Mouse (Mus musculus): ENCODE data around the gene L1cam. TPM values are rescaled to one million over a fixed set of nuclear protein-coding genes. Genes with fewer than 3 reads are reported as not detected.

L1cam gene
- total RNA-seq (2023), result 10 to 100 TPM; 13.4 to 20.8 TPM

GRCm38 (mm10) chrX:73895719-73896118, at the start of gene L1cam:
Gene L1cam (minus strand): TSS chrX:73896105.

DNA sequence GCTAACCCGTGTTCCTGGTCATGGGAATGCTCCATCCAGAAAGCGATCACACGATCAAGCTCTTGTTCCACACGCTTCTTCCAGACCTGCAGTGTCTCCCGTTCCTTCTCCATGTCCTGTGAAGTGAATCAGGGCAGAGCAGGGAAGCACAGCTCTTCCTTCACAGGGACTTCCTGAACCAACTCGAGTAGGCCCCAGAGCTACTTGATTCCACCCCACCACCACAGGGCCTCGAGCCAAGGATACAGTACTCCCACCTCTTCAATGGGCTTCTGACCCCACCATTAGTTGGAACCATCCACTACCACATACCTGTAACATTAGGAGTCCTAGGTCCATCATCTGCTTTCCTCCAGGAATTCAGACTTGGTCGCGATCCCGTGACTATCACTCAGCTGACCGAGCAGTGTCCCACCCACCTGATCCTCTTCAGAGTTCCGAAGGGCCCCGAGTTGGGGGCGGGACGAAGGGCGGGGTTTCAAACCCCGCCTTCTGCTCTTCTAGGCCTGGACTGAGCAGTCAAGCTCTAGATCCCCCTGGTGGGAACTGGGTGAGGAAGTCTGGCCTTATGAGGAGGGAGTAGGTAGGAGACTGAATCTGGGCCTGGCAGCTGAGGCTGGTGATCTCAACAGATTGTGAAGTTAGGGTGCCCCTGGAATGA, 34.6 kb upstream of the L1cam start, which contains the start of gene Renbp:
TSS of gene Renbp (minus strand) at position 449 of the 661 bp plus-strand sequence.

DNA sequence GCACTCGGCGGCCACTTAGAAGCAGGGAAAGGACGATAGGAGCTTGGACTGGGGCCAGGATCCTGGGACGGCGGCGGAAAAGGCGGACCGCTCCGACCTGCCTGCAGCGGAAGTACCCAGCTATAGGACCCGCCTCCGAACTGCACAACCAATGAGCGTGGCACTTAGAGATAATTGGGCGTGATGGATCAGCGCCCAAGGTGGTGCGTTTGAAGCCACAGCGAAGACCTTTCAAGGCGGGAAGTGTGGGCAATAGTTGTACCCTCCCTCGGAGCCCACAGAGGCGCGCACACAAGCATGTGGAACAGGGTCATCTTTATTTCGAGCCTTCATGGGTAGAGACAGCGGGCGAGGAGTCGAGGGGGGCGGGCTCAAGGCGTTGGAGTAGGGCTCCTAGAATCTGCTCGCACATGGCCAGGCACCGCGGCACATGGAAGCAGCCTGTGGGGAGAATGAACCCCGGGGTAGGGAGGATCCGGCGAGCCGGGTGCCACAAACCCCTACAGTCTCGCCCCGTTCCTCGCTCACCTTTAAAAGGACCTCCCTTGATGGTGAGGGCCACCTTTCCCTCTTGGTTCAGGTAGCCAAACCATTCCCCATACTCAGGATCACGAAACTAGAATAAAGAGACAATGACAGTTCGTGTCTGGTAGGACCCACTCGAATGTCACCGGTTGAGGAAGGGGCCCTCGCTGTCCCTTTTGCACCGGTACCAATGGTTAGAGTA, 26.1 kb upstream of the L1cam start, which contains the start of the genes Arhgap4 and Naa10:
TSS of gene Arhgap4 (minus strand) at position 48 of the 727 bp plus-strand sequence.
TSS of gene Naa10 (minus strand) at position 122 of the 727 bp plus-strand sequence.

GRCm38 (mm10) chrX:73891551-73892152, 4.3 kb downstream of the L1cam start, which contains the start of gene Avpr2:
Gene Avpr2 (plus strand): TSS chrX:73892102.

DNA sequence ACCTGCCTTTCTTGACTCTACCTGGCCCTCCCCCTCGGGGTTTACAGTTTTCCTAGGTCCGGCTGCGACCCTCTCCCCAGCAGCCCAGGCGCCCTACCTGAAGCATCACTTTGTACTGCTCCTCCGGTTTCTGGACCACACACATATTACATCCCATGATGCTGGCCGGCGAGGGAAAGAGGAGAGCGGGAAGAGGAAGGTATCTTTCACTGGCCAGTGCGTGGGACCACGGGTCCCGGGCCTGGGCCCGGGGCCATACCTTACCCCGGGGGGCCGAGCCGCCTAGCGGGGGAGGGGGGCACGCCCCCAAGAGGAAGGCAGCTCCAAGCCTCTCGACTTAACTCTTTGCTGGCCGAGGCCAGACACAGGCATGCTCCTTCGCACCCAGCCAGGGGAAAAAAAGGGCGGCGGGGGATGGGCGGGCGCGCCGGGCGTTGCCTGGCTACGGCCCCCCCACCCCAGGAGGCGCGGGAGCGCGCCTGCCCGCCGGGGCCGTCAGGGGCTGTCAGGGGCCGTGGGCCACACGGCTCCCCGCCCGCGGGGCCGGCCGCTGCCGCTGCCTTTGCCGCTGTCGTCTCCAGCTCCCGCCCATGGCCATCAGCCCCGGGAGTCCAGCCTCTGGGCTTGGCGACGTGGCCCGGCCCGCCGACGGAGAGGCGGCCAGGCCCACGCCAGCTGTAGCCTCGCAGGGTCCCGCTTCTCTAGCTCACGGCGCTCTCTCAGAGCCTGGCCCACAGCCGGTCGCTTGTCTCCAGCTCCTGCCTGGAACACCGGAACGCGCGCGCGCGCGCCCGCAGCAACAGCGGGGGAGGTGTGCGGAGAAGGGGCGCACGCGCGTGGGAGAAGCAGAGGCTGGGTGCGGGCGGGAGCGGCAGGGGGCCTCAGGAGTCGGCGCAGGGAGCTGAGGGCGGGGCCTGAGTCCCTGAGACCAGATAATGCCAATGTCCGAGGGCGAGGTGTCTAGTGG, 71.4 kb downstream of the L1cam start, which contains the start of gene Pdzd4:
TSS of gene Pdzd4 (minus strand) at position 785 of the 967 bp plus-strand sequence.

Other genes starting within 250 kb of the L1cam start
- gene Pnck, start 236.0 kb downstream of the L1cam start, total RNA-seq (2023), result under 1 TPM in 1 of 2 experiments, not detected in 1; 0.71 TPM
- gene Slc6a8, start 223.0 kb downstream of the L1cam start, total RNA-seq (2023), result not detected
- 100 to 1,000 TPM; 141 to 158 TPM for gene Bcap31, start 179.9 kb downstream of the L1cam start, total RNA-seq (2023)
- 10 to 100 TPM; 75.3 to 75.4 TPM for gene Abcd1, start 179.5 kb downstream of the L1cam start, total RNA-seq (2023)
- gene Plxnb3, start 139.0 kb downstream of the L1cam start, total RNA-seq (2023), result under 1 TPM in 1 of 2 experiments, not detected in 1; 0.15 TPM
- 100 to 1,000 TPM; 171 to 179 TPM for gene Srpk3, start 121.7 kb downstream of the L1cam start, total RNA-seq (2023)
- gene Idh3g, start 109.2 kb downstream of the L1cam start, total RNA-seq (2023), result 100 to 1,000 TPM; 165 to 167 TPM
- 100 to 1,000 TPM; 124 to 147 TPM for gene Ssr4, start 109.1 kb downstream of the L1cam start, total RNA-seq (2023)
- gene Pdzd4, start 71.1 kb downstream of the L1cam start, total RNA-seq (2023), result under 1 TPM; 0.24 to 0.61 TPM
- not detected for gene Avpr2, start 4.0 kb downstream of the L1cam start, total RNA-seq (2023)
- gene Arhgap4, start 25.8 kb upstream of the L1cam start, total RNA-seq (2023), result 100 to 1,000 TPM; 363 to 422 TPM
- 10 to 100 TPM; 71.0 to 72.1 TPM for gene Naa10, start 25.8 kb upstream of the L1cam start, total RNA-seq (2023)
- gene Renbp, start 34.7 kb upstream of the L1cam start, total RNA-seq (2023), result 10 to 100 TPM; 22.6 to 28.2 TPM
- 100 to 1,000 TPM; 109 to 126 TPM for gene Hcfc1, start 70.3 kb upstream of the L1cam start, total RNA-seq (2023)
- 100 to 1,000 TPM; 162 to 201 TPM for gene Irak1, start 127.8 kb upstream of the L1cam start, total RNA-seq (2023)
- not detected for gene Opn1mw, start 231.4 kb upstream of the L1cam start, total RNA-seq (2023)
- 10 to 100 TPM; 49.9 to 61.6 TPM for gene Mecp2, start 239.3 kb upstream of the L1cam start, total RNA-seq (2023)